Mouse (Mus musculus): Measurements from ENCODE around the gene Smok3c.

DNA sequence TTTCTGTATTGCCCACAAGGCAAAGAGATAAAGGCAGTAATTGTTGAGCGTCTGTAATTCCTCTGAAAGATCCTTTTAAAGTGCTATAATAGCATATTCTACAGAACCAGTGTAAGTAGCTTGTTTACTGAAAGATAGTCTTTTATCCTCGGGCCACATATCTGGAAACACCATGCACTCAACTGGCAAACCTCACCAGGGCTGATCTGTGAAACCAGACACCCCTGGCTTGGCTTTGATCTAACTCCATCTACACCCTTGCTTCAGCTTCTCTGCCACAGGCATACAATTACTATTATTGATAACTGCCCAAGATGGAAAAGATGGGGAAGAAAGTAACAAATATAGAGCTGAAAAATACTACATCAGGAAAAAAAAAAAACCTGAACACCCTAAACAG is 31.5 kb downstream of the Smok3c start:
- no peak for TF ChIP-seq CTCF (IDR thresholded peaks at IDR 0.05)
- no peak for TF ChIP-seq EP300 (IDR thresholded peaks at IDR 0.05)

Measured in lung, postnatal 0 days (tissue).